Mouse (Mus musculus): Measurements from ENCODE around the gene Pcdh10.

Pcdh10 gene

DNA sequence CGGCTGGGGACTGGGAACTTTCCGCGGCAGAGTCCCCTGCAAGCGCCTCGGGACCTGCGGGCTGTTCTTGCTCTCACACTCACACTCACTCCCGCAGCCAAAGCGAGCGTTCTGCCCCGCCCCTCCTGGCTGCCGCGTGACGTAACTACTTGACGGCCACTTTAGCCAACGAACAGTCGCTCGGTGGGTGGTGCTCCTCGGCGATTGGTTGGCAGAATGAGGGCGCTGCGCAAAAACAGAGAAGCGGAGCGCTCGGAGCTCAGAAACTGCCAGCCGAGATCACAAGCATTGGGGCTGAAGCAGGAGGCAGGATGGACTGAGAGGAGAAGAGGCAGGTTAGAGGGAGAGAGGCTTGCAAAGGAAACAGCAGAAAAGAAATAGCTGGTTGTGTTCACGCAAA lies at the start of gene Pcdh10:
Gene Pcdh10 (plus strand): TSS at position 254 of the 400 bp plus-strand sequence.
- peak; percentile 91 to 94 for DNase-seq

DNA sequence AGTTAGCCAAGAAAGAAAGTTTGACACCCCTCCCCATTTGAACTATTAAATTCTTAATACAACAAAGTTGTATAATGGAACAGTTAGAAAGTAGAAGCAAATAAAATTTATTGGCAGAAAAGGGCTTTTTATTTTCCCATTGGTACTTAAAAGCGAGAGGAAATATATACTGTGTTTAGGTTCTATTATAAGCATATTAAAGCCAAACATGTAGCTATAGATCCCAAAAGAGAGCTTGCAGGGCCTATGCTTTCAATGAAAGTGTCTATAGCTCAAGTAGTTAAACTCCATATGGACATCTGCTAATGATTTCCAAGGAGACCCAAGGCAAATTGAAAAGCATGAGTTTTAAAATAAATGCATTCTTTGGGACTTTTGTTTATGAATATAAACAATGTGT lies 22.3 kb upstream of the Pcdh10 start:
- DNase-seq: no peak

- no peak for DNase-seq
Measured at GRCm38 (mm10) chr3:45368952-45369351, 9.2 kb upstream of the Pcdh10 start.

DNA sequence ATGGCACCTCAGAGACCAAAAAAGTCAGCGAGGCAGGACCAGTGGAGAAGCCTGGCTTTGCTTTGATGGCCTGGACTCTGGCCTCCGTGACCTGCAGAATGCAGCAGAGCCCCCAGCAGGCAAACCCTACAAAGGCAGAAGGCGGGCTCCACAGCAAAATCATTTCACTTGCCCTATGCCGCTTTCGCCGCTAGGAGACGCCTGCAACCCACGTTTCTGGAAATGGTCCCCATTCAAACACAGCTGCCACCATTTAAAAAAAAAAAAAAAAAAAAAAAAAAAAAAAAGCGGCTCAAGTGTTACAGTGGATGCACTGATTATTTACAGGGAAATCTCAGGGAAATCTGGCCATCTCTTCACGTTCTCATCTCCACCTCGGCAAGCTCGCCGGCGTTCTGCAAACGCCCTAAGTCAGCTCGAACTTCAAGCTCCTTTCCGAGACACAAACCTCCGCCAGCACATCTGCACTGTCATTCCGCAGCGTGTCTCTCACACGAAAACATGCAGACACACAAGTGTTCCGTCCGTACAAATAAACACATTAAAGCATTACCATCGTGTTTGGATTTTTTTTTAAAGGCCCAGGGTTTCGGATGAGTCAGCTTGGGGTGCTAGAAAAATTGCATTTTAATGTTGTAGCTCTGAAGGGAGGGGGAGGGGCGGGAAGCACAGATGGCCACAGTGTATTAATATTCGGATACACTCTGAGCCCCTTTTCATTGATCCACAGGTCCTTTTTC lies 2.3 kb upstream of the Pcdh10 start:
- peak; percentile 51 to 67 for DNase-seq

DNA sequence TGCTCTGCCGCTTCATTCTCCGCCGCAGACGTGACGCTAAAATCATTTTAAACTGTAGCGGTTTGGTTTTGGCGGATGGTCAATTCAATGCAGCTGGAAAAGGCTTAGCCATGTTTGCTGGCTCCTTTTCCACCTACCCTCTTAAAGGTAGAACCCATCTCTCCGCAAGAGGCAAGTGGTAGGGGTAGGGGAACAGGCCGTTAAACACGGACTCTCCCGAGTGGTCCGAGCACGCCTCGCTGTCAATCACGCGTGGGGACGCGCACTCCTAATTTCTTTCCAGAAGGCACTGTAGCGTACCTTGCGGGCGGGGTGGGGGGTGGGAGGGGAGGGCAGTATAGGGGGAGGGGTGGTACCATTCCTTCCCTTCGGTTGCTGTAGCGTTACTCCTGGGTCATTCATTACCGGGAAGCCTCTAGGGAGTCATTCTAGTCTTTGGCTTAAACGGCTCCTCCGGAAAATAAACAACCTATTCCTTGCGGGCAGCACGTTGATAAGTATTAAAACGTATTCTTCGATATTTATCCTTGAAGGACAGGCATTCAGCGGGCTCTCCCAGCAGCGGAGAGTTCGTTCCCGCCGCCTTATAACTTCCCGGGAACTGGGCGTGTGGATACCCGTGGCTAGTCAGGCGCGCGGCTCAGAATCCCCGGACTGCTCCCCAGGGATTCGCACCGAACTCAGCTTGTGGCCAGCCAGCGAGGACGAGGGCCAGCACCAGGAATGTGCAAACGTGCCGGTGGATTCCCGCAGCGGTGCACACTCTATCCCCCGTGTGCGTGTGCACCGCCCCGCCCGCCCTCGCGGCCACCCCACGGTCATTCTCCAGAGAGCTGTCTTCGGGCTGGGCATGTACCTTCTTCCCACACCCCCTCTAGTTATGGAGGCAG lies 1.5 kb upstream of the Pcdh10 start:
- peak in 1 of 2 experiments; percentile 37 for DNase-seq

DNA sequence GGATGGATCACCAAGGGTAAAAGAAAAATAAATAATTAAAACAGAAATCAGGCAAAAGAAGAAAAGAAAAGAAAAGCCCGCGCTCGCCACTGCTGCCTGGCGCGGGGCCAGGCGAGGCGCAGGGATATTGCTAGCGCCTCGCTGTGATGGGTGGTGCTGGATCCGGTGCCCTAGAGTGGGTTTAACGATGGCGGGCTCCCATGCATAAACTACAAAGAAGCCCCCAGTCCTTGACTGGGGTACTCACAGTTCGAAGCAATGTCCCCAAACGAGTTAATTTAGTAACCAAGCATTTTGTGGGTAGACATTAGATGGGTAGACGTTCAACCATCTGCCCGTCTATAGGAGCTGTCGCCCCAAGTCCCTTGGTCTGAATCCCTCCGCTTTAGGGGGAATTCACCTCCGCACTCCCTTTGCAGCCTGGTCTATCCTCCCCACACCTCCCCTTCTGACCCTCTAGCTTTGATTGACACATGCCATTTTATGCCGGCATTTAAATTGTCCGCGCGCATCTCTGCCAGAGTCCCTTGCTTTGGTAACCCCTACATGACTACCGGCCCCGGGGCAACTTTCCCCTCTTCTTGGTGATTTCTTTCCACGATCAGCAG lies 703 bp upstream of the Pcdh10 start:
- DNase-seq: peak in 1 of 2 experiments; percentile 36

DNA sequence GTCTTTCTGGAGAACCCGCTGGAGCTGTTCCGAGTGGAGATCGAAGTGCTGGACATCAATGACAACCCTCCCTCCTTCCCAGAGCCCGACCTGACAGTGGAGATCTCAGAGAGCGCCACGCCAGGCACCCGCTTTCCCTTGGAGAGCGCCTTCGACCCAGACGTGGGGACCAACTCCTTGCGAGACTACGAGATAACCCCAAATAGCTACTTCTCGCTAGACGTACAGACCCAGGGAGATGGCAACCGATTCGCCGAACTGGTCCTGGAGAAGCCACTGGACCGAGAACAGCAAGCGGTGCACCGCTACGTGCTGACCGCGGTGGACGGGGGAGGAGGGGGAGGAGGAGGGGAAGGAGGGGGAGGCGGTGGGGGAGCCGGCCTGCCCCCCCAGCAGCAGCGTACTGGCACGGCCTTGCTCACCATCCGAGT lies 1.4 kb downstream of the Pcdh10 start:
- no peak for DNase-seq

GRCm38 (mm10) chr3:45379972-45380761 lies 2.0 kb downstream of the Pcdh10 start:
- peak in 1 of 2 experiments; percentile 37 for DNase-seq

DNA sequence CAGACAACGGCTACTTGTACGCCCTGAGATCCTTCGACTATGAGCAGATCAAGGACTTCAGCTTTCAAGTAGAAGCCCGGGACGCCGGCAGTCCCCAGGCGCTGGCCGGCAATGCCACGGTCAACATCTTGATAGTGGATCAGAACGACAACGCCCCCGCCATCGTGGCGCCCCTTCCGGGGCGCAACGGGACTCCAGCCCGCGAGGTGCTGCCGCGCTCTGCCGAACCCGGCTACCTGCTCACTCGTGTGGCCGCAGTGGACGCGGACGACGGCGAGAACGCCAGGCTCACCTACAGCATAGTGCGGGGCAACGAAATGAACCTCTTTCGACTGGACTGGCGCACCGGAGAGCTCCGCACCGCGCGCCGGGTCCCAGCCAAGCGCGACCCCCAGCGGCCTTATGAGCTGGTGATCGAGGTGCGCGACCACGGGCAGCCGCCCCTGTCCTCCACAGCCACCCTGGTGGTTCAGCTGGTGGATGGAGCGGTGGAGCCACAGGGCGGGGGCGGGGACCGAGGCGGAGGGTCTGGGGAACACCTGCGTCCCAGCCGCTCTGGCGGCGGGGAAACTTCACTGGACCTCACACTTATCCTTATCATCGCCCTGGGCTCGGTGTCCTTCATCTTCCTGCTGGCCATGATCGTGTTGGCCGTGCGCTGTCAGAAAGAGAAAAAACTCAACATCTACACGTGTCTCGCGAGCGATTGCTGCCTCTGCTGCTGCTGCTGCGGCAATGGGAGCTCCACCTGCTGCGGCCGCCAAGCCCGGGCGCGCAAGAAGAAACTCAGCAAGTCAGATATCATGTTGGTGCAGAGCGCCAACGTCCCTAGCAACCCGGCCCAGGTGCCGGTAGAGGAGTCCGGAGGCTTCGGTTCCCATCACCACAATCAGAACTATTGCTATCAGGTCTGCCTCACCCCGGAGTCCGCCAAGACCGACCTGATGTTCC lies 2.9 kb downstream of the Pcdh10 start:
- peak in 1 of 2 experiments; percentile 35 for DNase-seq

DNA sequence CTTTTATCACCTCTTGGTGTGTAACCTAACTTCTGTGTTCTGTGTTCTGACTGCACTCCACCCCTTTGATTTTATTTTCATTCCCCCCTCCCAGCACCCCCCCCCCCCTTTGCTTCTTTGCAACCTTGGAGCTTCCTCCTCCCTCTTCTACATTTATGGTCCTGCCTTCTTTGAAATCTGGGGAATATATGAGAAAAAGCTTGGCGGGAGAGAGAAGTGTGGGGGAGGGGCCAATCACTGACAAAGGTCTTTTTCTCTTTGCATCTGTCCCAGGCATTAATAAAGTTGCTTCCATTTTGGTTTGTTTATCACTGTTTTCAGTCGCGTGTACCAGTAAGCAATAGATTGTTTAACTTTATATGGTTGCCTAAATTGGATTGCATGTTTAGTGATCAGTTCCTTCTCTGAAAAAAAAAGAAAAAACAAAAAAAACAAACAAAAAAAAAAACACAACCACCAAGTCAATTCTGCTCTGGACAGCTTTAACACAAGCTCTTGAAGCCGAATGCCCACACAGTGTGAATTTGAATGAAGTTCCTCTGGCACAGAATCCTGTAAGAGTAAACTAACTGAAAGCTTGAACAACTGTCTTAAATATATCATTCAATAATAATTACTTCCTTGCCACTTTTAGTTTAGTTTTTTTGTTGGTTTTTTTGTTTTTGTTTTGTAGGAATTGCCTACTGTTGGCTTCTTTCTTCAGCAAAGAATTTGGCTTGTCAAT lies 4.0 kb downstream of the Pcdh10 start:
- no peak for DNase-seq

DNA sequence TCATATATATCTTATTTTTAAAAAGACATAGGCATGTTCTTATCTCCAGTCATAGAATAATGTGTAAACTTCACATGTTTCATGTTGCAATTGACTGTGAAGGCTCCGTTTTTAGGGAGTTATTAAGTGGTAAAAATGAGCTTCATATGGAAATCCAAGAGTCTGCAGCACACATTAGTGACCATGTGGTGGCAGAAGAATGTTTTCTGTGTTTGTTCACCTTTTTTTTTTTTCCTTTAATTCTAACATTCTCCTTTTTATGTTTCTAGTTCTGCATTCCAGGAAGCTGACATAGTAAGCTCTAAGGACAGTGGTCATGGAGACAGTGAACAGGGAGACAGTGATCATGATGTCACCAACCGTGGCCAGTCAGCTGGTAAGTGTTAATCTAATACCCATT lies 5.6 kb downstream of the Pcdh10 start:
- DNase-seq: no peak

GRCm38 (mm10) chr3:45385028-45385427 lies 6.8 kb downstream of the Pcdh10 start:
- no peak for DNase-seq

DNA sequence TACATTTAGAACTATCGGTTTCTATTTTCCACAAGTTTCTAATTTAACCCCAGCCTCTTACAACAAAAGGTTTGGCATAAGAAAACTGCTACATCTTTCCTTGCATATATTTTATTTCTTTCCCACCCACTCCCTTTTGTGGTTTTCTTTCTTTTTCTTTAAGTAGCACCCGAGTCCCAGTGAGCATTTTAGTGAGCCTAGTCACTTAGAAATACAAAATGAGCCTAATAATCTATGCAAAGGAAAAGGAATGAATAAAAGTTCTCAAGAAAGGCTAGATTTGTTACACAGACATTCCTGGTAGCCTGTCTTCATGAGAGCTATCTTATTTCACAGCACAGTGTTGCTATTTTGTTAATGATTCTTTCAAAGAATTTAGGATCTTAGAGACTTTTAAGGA lies 7.3 kb downstream of the Pcdh10 start:
- DNase-seq: no peak

DNA sequence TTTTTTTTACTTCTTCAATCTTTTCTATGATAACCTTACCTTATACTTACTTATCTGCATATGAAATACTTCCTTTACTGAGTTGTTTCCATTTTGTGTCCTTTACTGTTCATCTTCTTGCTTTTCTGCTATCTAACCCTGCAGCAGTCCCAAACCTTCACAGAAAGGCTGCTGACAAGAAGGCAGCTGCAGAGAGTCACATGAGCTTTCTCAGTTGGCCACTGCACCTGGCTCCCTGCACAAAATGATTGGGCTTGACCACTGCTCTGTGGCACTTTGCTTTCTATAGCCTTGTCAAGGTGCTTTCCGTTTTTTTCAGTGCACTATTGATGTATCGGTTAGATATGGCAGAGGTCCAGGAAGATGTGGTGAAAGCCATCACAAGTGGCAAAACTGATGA lies 8.3 kb downstream of the Pcdh10 start:
- no peak for DNase-seq

DNA sequence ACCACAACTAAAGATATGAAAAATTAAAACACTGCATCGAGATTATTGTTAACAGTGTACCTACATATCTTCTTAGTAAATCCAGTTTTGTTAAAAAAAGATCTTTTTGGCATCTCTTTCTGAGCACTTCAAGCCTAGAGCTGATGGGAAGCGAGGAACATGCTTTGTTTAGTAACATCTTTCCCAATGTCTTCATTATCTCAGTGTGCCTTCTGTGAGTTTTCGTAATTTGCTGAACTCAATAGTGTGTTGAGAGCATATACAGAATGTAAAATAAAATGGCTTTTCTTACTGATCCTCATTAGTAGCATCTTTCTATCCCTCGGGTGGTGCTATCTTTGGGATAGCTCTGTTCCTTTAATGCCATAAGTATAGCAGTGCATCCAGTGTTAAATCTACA lies 18.9 kb downstream of the Pcdh10 start:
- DNase-seq: no peak

- no peak for DNase-seq
Measured at GRCm38 (mm10) chr3:45403239-45403638, 25.0 kb downstream of the Pcdh10 start.

- DNase-seq: no peak
Measured at GRCm38 (mm10) chr3:45431691-45432090, 53.5 kb downstream of the Pcdh10 start.

DNA sequence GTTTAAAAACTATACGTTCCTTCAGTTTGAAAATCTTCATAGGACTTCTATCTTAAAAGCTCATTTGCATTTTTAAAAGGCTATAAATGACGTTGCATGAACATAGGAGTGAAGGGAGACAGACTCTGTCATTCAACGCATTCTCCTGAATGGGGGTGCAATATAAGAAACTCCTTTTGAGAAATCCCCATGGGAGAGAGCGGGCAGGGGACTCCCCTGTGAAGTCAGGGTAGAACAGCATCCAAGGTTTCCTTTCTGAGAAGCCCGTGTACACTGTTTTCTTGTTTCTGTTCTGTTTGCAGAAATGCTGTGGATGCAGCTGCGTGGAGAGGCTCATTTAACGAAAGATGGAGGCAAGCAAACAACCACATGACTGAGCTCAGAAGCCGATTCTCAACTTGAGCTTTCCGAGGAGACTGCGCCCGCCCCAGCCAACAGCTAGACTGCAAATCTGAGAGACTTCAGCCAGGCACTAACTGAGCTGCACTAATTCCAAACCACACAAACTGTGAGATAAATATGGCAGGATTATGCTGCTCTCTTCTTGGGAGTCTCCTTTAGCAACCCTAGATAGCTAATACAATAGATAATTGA lies 54.1 kb downstream of the Pcdh10 start:
- DNase-seq: no peak

Measured in kidney, postnatal 25 days (tissue).